Mouse (Mus musculus): ENCODE data around the gene Cdca8. TPM values are rescaled to one million over a fixed set of nuclear protein-coding genes. Genes with fewer than 3 reads are reported as not detected.

The Cdca8 gene
- total and polyA plus RNA-seq, 3 experiments: 108 to 202 TPM; not detected in 1

- Histone ChIP-seq H3K9ac (ENCODE audit: control insufficient read depth, low read depth, low read length, poor library complexity, severe bottlenecking) (no peak overlapping the region), H3K4me3 (ENCODE audit: control insufficient read depth in 1 of 2, insufficient read depth in 1 of 2, low read depth in 2 of 2, low read length in 2 of 2) (no peak overlapping the region), H3K9me3 (replicated peaks; ENCODE audit: insufficient read depth, low read length) (no peaks in the 10 kb centered on the region), H3K4me1 (ENCODE audit: control insufficient read depth in 1 of 2, insufficient read depth in 2 of 2, low read length in 2 of 2) (no peaks in the 10 kb centered on the region), H3K27ac (ENCODE audit: control insufficient read depth, low read depth, low read length) (no peak overlapping the region), H3K79me2 (ENCODE audit: control insufficient read depth, insufficient read depth, low read length, poor library complexity) (no peaks in the 10 kb centered on the region), H3K36me3 (ENCODE audit: control insufficient read depth in 1 of 2, insufficient read depth in 2 of 2, low read length in 2 of 2) (no peaks in the 10 kb centered on the region), H3K27me3 (ENCODE audit: control insufficient read depth in 1 of 2, insufficient read depth in 2 of 2, low read length in 2 of 2) (no peaks in the 10 kb centered on the region)
- DNase-seq (ENCODE audit: low read depth, low spot score): no peak
- TF ChIP-seq BHLHE40 (IDR thresholded peaks at IDR 0.05; ENCODE audit: borderline replicate concordance, low read depth, low read length): no peak
- no peak for TF ChIP-seq E2F4 (IDR thresholded peaks at IDR 0.05; ENCODE audit: borderline replicate concordance, low read depth, low read length)
- no peak for TF ChIP-seq NRF1 (IDR thresholded peaks at IDR 0.05; ENCODE audit: insufficient read depth, low read depth, low read length, poor library complexity, severe bottlenecking)
- TF ChIP-seq MYB (IDR thresholded peaks at IDR 0.05; ENCODE audit: low read depth, low read length): no peak
- no peak for TF ChIP-seq SMC3 (IDR thresholded peaks at IDR 0.05; ENCODE audit: low read depth, low read length)
- no peak for TF ChIP-seq USF2 (IDR thresholded peaks at IDR 0.05; ENCODE audit: borderline replicate concordance in 1 of 2, insufficient read depth in 1 of 2, low read depth in 1 of 2, low read length in 2 of 2)
- TF ChIP-seq ZMIZ1 (IDR thresholded peaks at IDR 0.05; ENCODE audit: low read depth, low read length): no peak
- no peak for TF ChIP-seq GABPA (IDR thresholded peaks at IDR 0.05; ENCODE audit: low read depth, low read length)
- no peak for TF ChIP-seq GATA1 (IDR thresholded peaks at IDR 0.05; ENCODE audit: low read depth, low read length)
These were observed 57.7 kb downstream of the Cdca8 start for GRCm38 (mm10) chr4:124881341-124881908.

GRCm38 (mm10) chr4:124880599-124880998, 58.5 kb downstream of the Cdca8 start, which contains the start of gene Epha10:
Gene Epha10, plus strand, starts transcription at chr4:124880899.
- Histone ChIP-seq H3K9me3 (replicated peaks; ENCODE audit: insufficient read depth, low read length) (no peaks in the 10 kb centered on the region), H3K36me3 (ENCODE audit: control insufficient read depth in 1 of 2, insufficient read depth in 2 of 2, low read length in 2 of 2) (no peaks in the 10 kb centered on the region), H3K27me3 (ENCODE audit: control insufficient read depth in 1 of 2, insufficient read depth in 2 of 2, low read length in 2 of 2) (no peaks in the 10 kb centered on the region), H3K27ac (ENCODE audit: control insufficient read depth, low read depth, low read length) (no peak within 1 kb of the TSS), H3K79me2 (ENCODE audit: control insufficient read depth, insufficient read depth, low read length, poor library complexity) (no peaks in the 10 kb centered on the region), H3K4me3 (ENCODE audit: control insufficient read depth in 1 of 2, insufficient read depth in 1 of 2, low read depth in 2 of 2, low read length in 2 of 2) (no peak within 1 kb of the TSS), H3K4me1 (ENCODE audit: control insufficient read depth in 1 of 2, insufficient read depth in 2 of 2, low read length in 2 of 2) (no peaks in the 10 kb centered on the region), H3K9ac (ENCODE audit: control insufficient read depth, low read depth, low read length, poor library complexity, severe bottlenecking) (no peak within 1 kb of the TSS)
- no peak for DNase-seq (ENCODE audit: low read depth, low spot score)
- TF ChIP-seq RCOR1 (IDR thresholded peaks at IDR 0.05; ENCODE audit: low read depth, low read length) (no peak), MXI1 (IDR thresholded peaks at IDR 0.05; ENCODE audit: low read depth, low read length) (no peak), ETS1 (IDR thresholded peaks at IDR 0.05; ENCODE audit: low read depth, low read length) (no peak), SIN3A (IDR thresholded peaks at IDR 0.05; ENCODE audit: low read length) (no peak), USF2 (IDR thresholded peaks at IDR 0.05; ENCODE audit: borderline replicate concordance in 1 of 2, insufficient read depth in 1 of 2, low read depth in 1 of 2, low read length in 2 of 2) (no peak), MEF2A (IDR thresholded peaks at IDR 0.05; ENCODE audit: extremely low read depth, insufficient replicate concordance, low read depth, low read length, poor library complexity, severe bottlenecking) (no peak), MYC (IDR thresholded peaks at IDR 0.05; ENCODE audit: low read depth, low read length) (no peak)
